Mouse (Mus musculus) spleen, adult 12 weeks (tissue): Measurements from ENCODE around the gene Hbb-bs.
"Not testable (repeated sequence)": the region's sequence is repeated elsewhere in the genome, so short reads cannot be mapped to it uniquely, and the experiment has no call there.

Source experiments
- DNase-seq: peaks from one replicate; pipeline ENCODE4 v3.0.0; 2022; ENCODE audit warnings: low spot score

Gene Hbb-bs

DNA sequence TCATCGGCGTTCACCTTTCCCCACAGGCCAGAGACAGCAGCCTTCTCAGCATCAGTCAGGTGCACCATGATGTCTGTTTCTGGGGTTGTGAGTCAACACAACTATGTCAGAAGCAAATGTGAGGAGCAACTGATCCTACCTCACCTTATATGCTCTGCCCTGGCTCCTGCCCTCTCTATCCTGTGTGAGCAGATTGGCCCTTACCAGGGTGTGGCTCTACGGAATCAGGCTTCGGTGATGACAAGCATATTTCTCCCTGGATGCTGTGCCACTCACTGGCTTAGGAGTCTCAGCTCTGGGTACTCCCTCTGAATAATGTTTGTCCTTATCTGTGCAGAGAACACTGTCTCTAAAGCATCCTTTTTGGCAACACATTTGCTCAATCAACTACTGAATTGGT lies at the start of gene Hbb-bs:
TSS of gene Hbb-bs (minus strand) at position 289 of the 400 bp plus-strand sequence.
- DNase-seq, result peak; percentile 68

DNA sequence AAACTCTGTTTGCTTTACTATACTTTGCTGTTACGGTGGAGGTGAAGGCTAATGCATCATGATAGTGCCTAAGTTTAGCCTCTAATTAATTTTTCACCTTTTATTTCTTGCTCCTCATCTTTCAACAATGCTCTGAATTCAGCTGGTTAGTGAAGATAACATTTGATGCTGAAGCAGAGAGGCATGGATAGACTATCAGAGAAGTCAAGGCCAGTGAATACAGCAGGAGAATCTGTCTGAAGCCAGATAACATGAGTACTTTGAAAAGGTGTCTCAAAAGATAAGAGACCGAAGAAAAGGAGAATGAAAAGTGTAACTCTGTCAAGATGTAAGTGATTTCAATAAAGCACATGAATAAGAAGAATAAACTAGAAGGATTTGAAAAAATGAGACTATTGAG lies 49.2 kb upstream of the Hbb-bs start:
- DNase-seq, result no peak

- no peak for DNase-seq
These were observed 46.6 kb upstream of the Hbb-bs start for GRCm38 (mm10) chr7:103874451-103874850.

DNA sequence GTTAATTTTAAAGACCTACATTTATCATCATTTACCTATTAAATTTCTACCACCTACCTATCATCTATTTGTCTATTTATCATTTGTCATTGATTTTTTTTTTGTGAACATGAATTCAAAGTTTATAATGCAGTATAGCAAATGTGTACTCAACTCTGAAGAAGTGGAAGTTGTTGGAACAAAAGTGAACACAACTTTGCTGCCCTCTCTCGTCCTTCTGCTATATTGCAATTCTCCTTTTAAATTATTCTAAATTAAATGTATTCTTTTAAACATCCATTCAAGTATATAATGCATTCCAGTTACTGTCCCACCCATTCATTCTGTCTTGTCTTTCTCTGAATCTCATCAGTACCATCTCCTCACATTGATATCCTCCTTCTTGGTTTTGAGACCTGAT lies 45.2 kb upstream of the Hbb-bs start:
- no peak for DNase-seq

- no peak for DNase-seq
These were observed 42.8 kb upstream of the Hbb-bs start for GRCm38 (mm10) chr7:103870667-103871066.

- no peak for DNase-seq
These were observed 37.8 kb upstream of the Hbb-bs start for GRCm38 (mm10) chr7:103865716-103866115.

DNA sequence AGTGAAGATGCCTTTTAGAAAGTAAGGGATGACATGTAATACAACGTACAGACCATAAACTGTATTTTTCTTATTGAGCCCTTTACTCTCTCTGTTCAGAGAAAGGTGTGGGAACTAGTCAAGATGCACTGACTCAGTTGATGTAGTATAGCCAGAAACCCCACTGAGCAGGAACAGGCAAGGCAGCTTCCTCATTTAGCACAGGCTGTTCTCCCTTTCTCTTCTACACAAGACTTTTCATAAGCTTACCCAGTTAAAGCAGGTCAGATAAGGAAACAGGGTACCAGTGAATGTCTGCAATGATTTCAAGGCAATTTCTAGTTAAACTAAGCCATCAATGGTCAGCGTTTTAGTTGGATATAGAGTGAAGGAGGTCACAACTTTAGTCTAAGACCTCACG lies 33.6 kb upstream of the Hbb-bs start:
- no peak for DNase-seq

DNA sequence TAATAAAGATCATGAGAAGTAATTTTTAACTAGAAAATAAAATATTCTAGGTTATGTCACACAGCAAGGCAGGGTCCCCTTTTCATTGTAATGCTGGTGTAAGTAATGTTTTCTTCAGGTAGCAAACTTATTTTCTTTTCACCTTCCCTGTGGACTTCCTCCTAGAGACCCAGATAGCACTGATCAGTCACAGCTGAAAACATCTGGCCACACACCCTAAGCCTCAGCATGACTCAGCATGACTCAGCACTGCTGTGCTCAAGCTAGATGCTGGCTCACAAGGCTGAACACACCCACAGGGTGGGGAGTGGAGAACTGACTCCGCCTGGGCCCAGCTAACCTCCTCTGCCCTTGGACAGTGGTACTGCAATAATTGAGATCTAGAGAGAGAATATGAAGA lies 33.0 kb upstream of the Hbb-bs start:
- DNase-seq, result no peak

DNA sequence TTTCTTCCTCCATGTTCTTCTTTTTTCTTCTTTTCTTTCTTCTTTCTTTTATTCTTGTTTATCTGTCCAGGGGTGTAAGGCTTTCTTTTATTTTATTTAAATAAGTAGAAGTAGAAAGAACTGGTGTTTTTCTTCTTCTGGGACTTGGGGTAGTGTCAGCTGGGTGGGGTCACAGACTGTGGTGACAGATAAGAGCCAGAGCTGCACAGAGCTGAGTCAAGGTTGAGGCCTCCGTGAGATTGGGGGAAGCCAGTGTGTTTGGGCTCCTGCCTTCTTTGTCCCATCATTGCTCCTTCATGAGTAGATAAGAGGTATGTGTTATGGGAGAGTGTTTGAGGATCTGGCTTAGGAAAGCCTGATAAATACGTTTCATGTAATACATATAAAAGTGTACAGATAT lies 31.2 kb upstream of the Hbb-bs start:
- DNase-seq, result no peak

DNA sequence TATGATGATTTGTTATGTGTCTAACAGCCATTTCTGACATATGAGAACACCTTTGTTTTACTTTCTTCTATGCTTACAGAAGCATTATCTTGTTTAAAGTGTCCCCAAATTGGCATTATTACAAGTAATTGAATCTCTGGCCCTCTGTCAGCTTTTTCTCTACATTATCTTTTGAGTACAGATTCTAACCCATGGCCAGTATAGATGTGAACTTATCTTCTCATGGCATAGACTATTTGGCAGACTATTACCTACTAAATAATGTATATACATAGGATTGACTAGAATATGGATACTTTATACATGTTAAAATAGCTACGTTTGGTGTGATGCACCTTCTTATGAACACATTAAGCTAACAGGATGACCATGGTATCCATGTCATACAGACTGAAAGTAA lies 26.8 kb upstream of the Hbb-bs start:
- no peak for DNase-seq

GRCm38 (mm10) chr7:103853090-103853489 lies 25.2 kb upstream of the Hbb-bs start, which contains the start of gene Hbb-y:
Gene Hbb-y (minus strand): TSS chr7:103853216.
- no peak for DNase-seq

GRCm38 (mm10) chr7:103844525-103845325 lies 16.8 kb upstream of the Hbb-bs start:
- DNase-seq, result no peak

GRCm38 (mm10) chr7:103843034-103843433 lies 15.1 kb upstream of the Hbb-bs start, which contains the start of gene Hbb-bh1:
Gene Hbb-bh1 (minus strand): TSS chr7:103843164.
- no peak for DNase-seq

GRCm38 (mm10) chr7:103840268-103840667 lies 12.4 kb upstream of the Hbb-bs start, which contains the start of gene Hbb-bh2:
Gene Hbb-bh2 (minus strand): TSS chr7:103840520.
- no peak for DNase-seq

- not testable (repeated sequence) for DNase-seq
These were observed 757 bp downstream of the Hbb-bs start for GRCm38 (mm10) chr7:103827139-103827538.

- DNase-seq, result no peak
These were observed 1.5 kb downstream of the Hbb-bs start for GRCm38 (mm10) chr7:103826255-103826887.

DNA sequence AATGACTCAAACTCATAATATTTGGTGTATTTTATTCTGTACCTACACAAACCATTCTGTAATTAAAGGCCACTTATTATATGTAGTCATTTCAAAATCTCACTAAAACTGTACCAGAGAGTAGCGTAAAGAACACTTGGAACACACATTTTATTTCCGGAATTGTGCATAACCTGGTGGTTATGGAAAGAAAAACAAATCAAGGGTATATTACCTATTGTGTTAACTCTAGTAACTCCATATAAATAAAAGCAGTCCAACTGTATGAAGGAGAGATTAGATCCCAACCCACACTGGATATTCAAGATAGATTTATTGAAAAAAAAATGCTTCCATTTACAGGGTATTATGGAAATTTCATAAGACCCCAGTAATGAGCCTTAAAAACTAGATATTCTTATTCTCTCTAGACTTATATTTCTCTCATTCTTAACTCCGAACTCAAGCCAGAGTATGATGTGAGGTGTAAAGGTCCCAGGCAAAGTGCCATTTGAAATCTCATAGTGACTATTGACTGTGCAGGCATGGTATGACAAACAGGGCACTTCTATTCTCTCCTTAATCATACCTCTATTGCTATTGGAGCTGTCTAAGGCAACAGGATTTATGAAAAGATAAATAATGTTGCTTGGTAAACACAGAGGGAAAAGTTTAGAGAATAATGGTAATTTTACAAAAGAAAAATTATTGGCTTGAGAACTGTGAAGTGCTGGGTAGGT lies 2.2 kb downstream of the Hbb-bs start:
- no peak for DNase-seq

- DNase-seq, result no peak
These were observed 3.3 kb downstream of the Hbb-bs start for GRCm38 (mm10) chr7:103824597-103824996.

GRCm38 (mm10) chr7:103815085-103815484 lies 12.8 kb downstream of the Hbb-bs start:
- not testable (repeated sequence) for DNase-seq

- peak; percentile 13 for DNase-seq
These were observed 14.1 kb downstream of the Hbb-bs start, which contains the start of gene Hbb-bt for GRCm38 (mm10) chr7:103813766-103814165. Gene Hbb-bt (minus strand): TSS chr7:103813996.

GRCm38 (mm10) chr7:103813152-103813551 lies 14.7 kb downstream of the Hbb-bs start:
- DNase-seq, result not testable (repeated sequence)

DNA sequence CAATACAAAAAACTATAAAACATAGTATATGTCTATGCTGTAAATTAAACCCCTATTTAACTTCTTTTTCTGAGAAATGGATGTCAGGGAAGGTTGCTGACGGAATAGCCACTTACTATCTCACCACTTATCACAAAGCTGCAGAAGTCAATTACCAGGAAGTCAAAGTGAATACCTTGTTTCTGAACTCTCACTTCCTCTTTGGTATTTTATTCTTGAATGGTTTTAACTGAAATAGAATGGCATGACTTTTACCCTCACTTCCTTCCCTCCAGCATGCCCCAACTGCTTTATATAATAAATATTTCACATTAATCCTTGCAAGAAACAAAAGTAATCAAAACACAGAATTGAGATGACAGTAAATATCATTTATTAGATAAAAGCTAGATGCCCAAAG lies 15.7 kb downstream of the Hbb-bs start:
- no peak for DNase-seq
